Mouse (Mus musculus): ENCODE data around the gene Rdh5. TPM values are rescaled to one million over a fixed set of nuclear protein-coding genes. Genes with fewer than 3 reads are reported as not detected.
A peak's percentile ranks its signal among the peaks of the same experiment; 100 is the strongest.

The Rdh5 gene
- total and polyA plus RNA-seq, 2 experiments from 2014 or later, result 8.8 to 10.5 TPM

- no peak overlapping the region for H3K27ac ChIP-seq (ENCODE audit: low read depth, low read length)
- 8% methylated on average over 1 of the region's 1 CpGs for WGBS
Measured at GRCm38 (mm10) chr10:128897501-128897900, 25.2 kb downstream of the Rdh5 start.

DNA sequence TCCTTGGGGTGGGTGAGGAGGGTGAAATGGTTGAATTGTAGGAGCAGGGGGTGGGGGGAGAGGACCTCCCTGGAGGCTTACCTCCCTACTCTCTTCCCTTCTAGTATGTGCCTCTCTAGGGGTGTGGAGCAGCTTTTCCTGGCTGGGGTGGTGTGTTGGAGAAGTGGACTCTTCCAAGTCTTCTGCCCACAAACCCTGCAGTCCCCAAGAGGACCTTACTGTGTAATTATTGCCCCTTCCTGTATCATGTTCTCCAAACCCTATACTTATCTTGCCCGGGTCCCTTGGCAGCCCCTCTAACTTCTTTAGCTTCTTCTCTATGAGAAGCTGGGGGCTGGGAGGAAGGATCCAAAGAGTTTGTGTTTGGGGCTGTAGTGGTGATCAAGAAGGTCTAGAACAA lies 25.9 kb downstream of the Rdh5 start:
- Histone ChIP-seq H3K9ac (replicated peaks; ENCODE audit: low read length, poor library complexity, severe bottlenecking) (no peak overlapping the region; the same call in 1 of the 2 replicates), H3K4me3 (ENCODE audit: low read depth, low read length) (peak overlapping the region; percentile 14; the same call in 1 of the 2 replicates)
- TF ChIP-seq CTCF (IDR thresholded peaks at IDR 0.05), result no peak

More at GRCm38 (mm10) chr10:128897501-128897900, 25.2 kb downstream of the Rdh5 start:
- Histone ChIP-seq H3K36me3 (ENCODE audit: insufficient read depth, low read length) (no peaks in the 10 kb centered on the region), H3K4me2 (ENCODE audit: low read depth, low read length, poor library complexity, severe bottlenecking) (no peak overlapping the region), H3K4me3 (ENCODE audit: low read depth, low read length) (no peak overlapping the region), H3K27me3 (ENCODE audit: insufficient read depth, low read length) (peaks cover 10% of the 10 kb centered on the region; the same call in 1 of the 2 replicates), H3K9ac (replicated peaks; ENCODE audit: low read length, poor library complexity, severe bottlenecking) (no peak overlapping the region), H3K4me1 (ENCODE audit: insufficient read depth, low read length) (peaks cover 2% of the 10 kb centered on the region; the same call in 1 of the 2 replicates), H3K9me3 (ENCODE audit: low read length) (no peaks in the 10 kb centered on the region)
- TF ChIP-seq CTCF (IDR thresholded peaks at IDR 0.05), result no peak
- ATAC-seq (ENCODE audit: low FRiP score) (no peak), DNase-seq (ENCODE audit: low spot score) (peak; percentile 46)

DNA sequence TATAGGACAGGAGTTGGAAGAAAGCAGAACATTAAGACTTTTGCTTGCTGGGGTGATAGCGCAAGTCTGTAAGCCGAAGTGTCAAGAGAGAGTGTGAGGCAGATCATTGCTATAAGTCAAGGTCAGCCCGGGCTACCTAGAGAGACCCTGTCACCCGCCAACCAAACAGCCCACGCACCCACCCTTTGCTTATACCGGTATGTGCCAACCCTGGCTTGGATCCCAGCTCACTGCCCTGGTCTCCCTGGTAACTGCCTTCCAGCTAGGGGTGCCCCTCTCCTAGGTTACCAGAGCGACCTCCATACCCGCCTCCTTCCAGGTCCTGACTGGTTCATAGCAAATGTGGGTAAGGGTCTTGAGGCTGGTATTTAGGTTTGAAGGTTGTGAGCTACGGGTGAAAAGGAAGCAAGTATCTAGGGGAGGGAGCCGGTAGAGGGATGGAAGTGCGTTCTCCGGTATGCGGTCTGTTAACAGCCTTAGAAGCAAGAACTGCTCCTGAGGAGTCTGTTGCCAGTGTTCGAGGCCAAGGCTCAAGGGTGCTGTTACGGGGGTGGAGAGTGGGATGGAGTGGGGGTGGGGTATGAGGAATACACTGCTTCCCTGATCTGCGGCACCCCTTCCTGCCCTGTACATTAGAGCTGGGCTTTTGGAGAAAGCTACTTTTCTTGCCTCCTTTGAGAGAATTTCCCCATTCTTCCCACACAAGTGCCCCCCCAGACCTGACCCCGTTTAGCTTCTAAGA lies 26.6 kb downstream of the Rdh5 start:
- DNase-seq (ENCODE audit: low spot score) (peak; percentile 88), ATAC-seq (ENCODE audit: low FRiP score) (peak; percentile 71)
- no peak overlapping the region; the same call in 1 of the 2 replicates for H3K9ac ChIP-seq (replicated peaks; ENCODE audit: low read length, poor library complexity, severe bottlenecking)
- no peaks in the 10 kb centered on the region for H3K36me3 ChIP-seq (ENCODE audit: insufficient read depth, low read length)
- 6% methylated on average over 17 of the region's 17 CpGs for WGBS
- H3K4me1 ChIP-seq (ENCODE audit: insufficient read depth, low read length), result peaks cover 5% of the 10 kb centered on the region; the same call in 1 of the 2 replicates
- H3K4me2 ChIP-seq (ENCODE audit: low read depth, low read length, poor library complexity, severe bottlenecking), result peak overlapping the region; percentile 34
- TF ChIP-seq CTCF (IDR thresholded peaks at IDR 0.05), result no peak
- H3K4me3 ChIP-seq (ENCODE audit: low read depth, low read length), result peak overlapping the region; percentile 14; the same call in 1 of the 2 replicates
- H3K27me3 ChIP-seq (ENCODE audit: insufficient read depth, low read length), result peaks cover 10% of the 10 kb centered on the region; the same call in 1 of the 2 replicates
- peak overlapping the region; percentile 47; the same call in 1 of the 2 replicates for H3K27ac ChIP-seq (ENCODE audit: low read depth, low read length)
- H3K9me3 ChIP-seq (ENCODE audit: low read length), result no peaks in the 10 kb centered on the region

More for the DNA sequence above, 25.9 kb downstream of the Rdh5 start:
- WGBS, result 55% methylated on average over 1 of the region's 1 CpGs
- no peak for DNase-seq (ENCODE audit: low spot score)
- Histone ChIP-seq H3K27me3 (ENCODE audit: insufficient read depth, low read length) (peaks cover 10% of the 10 kb centered on the region; the same call in 1 of the 2 replicates), H3K27ac (ENCODE audit: low read depth, low read length) (no peak overlapping the region), H3K4me1 (ENCODE audit: insufficient read depth, low read length) (peaks cover 5% of the 10 kb centered on the region; the same call in 1 of the 2 replicates), H3K4me2 (ENCODE audit: low read depth, low read length, poor library complexity, severe bottlenecking) (no peak overlapping the region; the same call in 1 of the 2 replicates), H3K9me3 (ENCODE audit: low read length) (no peaks in the 10 kb centered on the region), H3K36me3 (ENCODE audit: insufficient read depth, low read length) (no peaks in the 10 kb centered on the region)
- ATAC-seq (ENCODE audit: low FRiP score), result no peak

DNA sequence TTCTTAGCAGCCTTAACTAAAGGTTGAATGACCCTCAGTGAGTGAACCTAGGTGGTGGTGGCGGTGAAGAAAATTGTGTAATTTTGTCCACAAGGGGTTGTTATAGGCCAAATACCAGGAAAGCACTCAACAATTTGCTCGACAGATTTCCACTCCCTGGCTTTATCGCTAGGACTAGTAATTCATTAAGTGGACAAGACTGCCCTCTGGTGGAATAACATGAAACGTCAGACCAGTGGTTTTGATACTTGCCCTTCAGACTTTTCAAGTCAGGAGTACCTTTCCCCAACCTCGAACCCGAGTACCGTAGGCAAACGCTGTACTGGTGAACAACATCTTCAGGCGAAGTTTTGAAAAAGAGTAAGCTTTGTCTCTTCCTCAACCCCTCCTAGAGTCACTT lies 27.3 kb downstream of the Rdh5 start:
- DNase-seq (ENCODE audit: low spot score) (peak; percentile 96), ATAC-seq (ENCODE audit: low FRiP score) (peak; percentile 17; the same call in 1 of the 2 replicates)
- Histone ChIP-seq H3K4me1 (ENCODE audit: insufficient read depth, low read length) (peaks cover 8% of the 10 kb centered on the region; the same call in 1 of the 2 replicates), H3K4me2 (ENCODE audit: low read depth, low read length, poor library complexity, severe bottlenecking) (peak overlapping the region; percentile 34), H3K9ac (replicated peaks; ENCODE audit: low read length, poor library complexity, severe bottlenecking) (no peak overlapping the region), H3K9me3 (ENCODE audit: low read length) (no peaks in the 10 kb centered on the region), H3K27me3 (ENCODE audit: insufficient read depth, low read length) (peaks cover 10% of the 10 kb centered on the region; the same call in 1 of the 2 replicates), H3K4me3 (ENCODE audit: low read depth, low read length) (peak overlapping the region; percentile 14; the same call in 1 of the 2 replicates), H3K36me3 (ENCODE audit: insufficient read depth, low read length) (no peaks in the 10 kb centered on the region), H3K27ac (ENCODE audit: low read depth, low read length) (no peak overlapping the region)
- WGBS, result 1% methylated on average over 9 of the region's 9 CpGs
- TF ChIP-seq CTCF (IDR thresholded peaks at IDR 0.05), result peak; percentile 87

DNA sequence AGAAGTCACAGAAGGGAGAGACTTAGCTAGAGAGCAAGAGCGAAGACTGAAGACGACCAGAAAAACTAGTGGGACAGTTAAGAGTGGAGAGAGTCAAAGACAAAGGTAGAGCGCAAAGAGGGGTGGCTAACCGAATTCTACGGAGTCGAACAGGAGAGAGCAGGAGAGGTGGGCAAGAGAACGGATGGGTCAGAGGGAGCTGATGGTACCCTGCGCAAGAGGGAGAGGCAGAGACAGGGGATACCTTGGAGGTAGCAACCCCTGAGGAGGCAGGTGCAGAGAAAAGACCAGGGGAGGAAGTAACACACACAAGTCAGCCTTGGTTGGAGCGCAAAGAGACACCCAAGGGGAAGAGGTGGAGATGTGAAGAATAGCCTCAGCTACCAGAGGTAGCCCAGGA lies 30.4 kb downstream of the Rdh5 start:
- ATAC-seq (ENCODE audit: low FRiP score) (no peak), DNase-seq (ENCODE audit: low spot score) (no peak)
- peak overlapping the region; percentile 88 for H3K27ac ChIP-seq (ENCODE audit: low read depth, low read length)
- WGBS, result 2% methylated on average over 9 of the region's 9 CpGs
- H3K4me1 ChIP-seq (ENCODE audit: insufficient read depth, low read length), result peaks cover 20% of the 10 kb centered on the region
- peak overlapping the region; percentile 81 for H3K9ac ChIP-seq (replicated peaks; ENCODE audit: low read length, poor library complexity, severe bottlenecking)
- peaks cover 4% of the 10 kb centered on the region for H3K36me3 ChIP-seq (ENCODE audit: insufficient read depth, low read length)
- no peak for TF ChIP-seq CTCF (IDR thresholded peaks at IDR 0.05)
- H3K4me2 ChIP-seq (ENCODE audit: low read depth, low read length, poor library complexity, severe bottlenecking), result peak overlapping the region; percentile 84
- no peaks in the 10 kb centered on the region for H3K9me3 ChIP-seq (ENCODE audit: low read length)
- peak overlapping the region; percentile 83 for H3K4me3 ChIP-seq (ENCODE audit: low read depth, low read length)
- H3K27me3 ChIP-seq (ENCODE audit: insufficient read depth, low read length), result peaks cover 10% of the 10 kb centered on the region; the same call in 1 of the 2 replicates

Data from midbrain, postnatal 0 days (tissue).